Mouse (Mus musculus): Measurements from ENCODE around the gene Abhd13. TPM values are rescaled to one million over a fixed set of nuclear protein-coding genes. Genes with fewer than 3 reads are reported as not detected.

Gene Abhd13
- total RNA-seq (2023), result 17.9 TPM

GRCm38 (mm10) chr8:9977573-9978314, at the start of gene Abhd13, which contains the start of gene Lig4:
Gene Abhd13, plus strand, starts transcription at chr8:9977707.
Gene Lig4, minus strand, starts transcription at chr8:9977686.

DNA sequence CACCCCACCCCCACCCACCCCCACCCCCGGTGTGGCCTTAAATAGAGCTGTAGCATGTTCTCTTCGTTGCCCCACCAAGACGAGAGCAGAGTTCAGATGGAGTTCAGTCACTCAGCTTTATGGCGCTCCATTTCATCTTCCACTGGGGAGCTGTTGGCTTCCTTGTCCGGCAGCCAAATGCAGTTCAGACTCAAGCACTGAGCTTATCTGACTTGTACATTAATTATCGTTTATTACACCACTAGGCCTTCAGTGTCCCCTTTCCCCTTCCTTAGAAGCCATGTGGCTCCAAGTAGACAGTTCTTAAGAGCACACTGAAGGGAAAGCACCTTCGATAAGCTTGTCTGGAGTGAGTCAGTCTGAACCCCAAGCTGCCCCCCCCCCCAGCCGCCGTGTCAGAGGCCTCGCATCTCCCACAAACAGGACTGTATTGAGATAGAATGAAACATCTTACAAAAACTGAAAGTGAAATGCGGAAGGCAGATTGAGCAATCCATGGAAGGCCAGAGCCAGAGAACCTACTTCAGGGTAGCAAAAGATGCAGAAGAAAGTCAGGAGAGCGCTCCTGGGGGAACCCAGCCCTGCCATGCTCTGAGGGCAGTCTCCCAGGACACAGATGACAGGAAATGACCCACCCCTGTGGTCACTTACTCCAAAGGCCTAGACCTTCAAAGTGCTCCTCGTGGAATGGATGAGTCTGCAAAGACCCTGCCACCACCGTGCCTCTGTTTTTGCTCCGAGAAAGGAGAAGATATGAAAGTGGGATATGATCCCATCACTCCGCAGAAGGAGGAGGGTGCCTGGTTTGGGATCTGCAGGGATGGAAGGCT, 28.9 kb downstream of the Abhd13 start, which contains the start of gene Tnfsf13b:
Tnfsf13b (plus strand) TSS at position 312 of the 830 bp plus-strand sequence.

Other genes with a start within 250 kb of the Abhd13 start
- not detected for gene Fam155a, start 206.5 kb upstream of the Abhd13 start, total RNA-seq (2023)
- gene Gm10217, start 113.5 kb upstream of the Abhd13 start, total RNA-seq (2023), result not detected
- gene Lig4, start within 50 bp of the Abhd13 start, total RNA-seq (2023), result 3.0 TPM
- gene Tnfsf13b, start 28.8 kb downstream of the Abhd13 start, total RNA-seq (2023), result 1.8 TPM
- not detected for gene Myo16, start 176.2 kb downstream of the Abhd13 start, total RNA-seq (2023)